Mouse (Mus musculus): Measurements from ENCODE around the gene Dcaf4. TPM values are rescaled to one million over a fixed set of nuclear protein-coding genes. Genes with fewer than 3 reads are reported as not detected.

Gene Dcaf4
- total RNA-seq, 2 experiments from 2014 or later = 23.7 to 24.4 TPM

Other genes starting within 250 kb of the Dcaf4 start
- 1 to 10 TPM; 6.4 to 6.5 TPM for gene Dpf3, start 32.8 kb upstream of the Dcaf4 start, total RNA-seq (2021)
- 10 to 100 TPM; 44.1 to 47.6 TPM for gene Zfyve1, start 76.8 kb downstream of the Dcaf4 start, total RNA-seq (2021)
- gene Rbm25, start 110.8 kb downstream of the Dcaf4 start, total RNA-seq (2021) = 100 to 1,000 TPM; 107 to 124 TPM
- gene Psen1, start 167.7 kb downstream of the Dcaf4 start, total RNA-seq (2021) = 10 to 100 TPM; 64.9 to 68.1 TPM
- gene Papln, start 243.2 kb downstream of the Dcaf4 start, total RNA-seq (2021) = 1 to 10 TPM; 7.3 to 9.4 TPM